Mouse (Mus musculus): ENCODE measurements around the gene Kcna2. TPM values are rescaled to one million over a fixed set of nuclear protein-coding genes. Genes with fewer than 3 reads are reported as not detected.

Kcna2 gene
- total and polyA plus RNA-seq, 3 experiments, result not detected

- in situ Hi-C loops (cut with MboI; ENCODE audit: low pct_ligation_motif_present, low pct_unique_long_range_greater_than_20kb, low sequenced_read_pairs) (no loop called here), dilution Hi-C loops (cut with MboI; ENCODE audit: extremely low pct_ligation_motif_present, extremely low pct_unique_long_range_greater_than_20kb, low sequenced_read_pairs) (no loop called here)
- no peak overlapping the region for H3K4me3 ChIP-seq (replicated peaks in 1 of 3; ENCODE audit: low read depth in 2 of 3, low read length in 2 of 3, poor library complexity in 1 of 3)
- peak; percentile 89 for DNase-seq (ENCODE audit: extremely low read depth)
- no peaks in the 10 kb centered on the region for H3K36me3 ChIP-seq (replicated peaks in 1 of 2; ENCODE audit: control insufficient read depth in 1 of 2, insufficient read depth in 1 of 2, low read length in 1 of 2)
- no peaks in the 10 kb centered on the region for H3K9me3 ChIP-seq (replicated peaks; ENCODE audit: low read length)
- TF ChIP-seq HCFC1 (IDR thresholded peaks at IDR 0.05; ENCODE audit: low read depth, low read length), result no peak
- no peak for TF ChIP-seq CTCF (conservative IDR thresholded peaks at IDR 0.05 in 1 of 2, IDR thresholded peaks at IDR 0.05 in 1 of 2; ENCODE audit: low read depth in 2 of 2, low read length in 2 of 2)
- TF ChIP-seq CHD2 (IDR thresholded peaks at IDR 0.05; ENCODE audit: low read length), result peak; percentile 45; the same call in 1 of the 2 replicates
- TF ChIP-seq MEF2A (IDR thresholded peaks at IDR 0.05; ENCODE audit: borderline replicate concordance, low read depth, low read length), result peak; percentile 68
- TF ChIP-seq ZC3H11A (IDR thresholded peaks at IDR 0.05; ENCODE audit: low read depth, low read length), result no peak
- TF ChIP-seq MXI1 (IDR thresholded peaks at IDR 0.05; ENCODE audit: low read depth, low read length), result peak; percentile 46; the same call in 1 of the 2 replicates
- TF ChIP-seq MAFK (IDR thresholded peaks at IDR 0.05; ENCODE audit: insufficient replicate concordance, low read length), result no peak; the same call in 1 of the 2 replicates
- 0 out of 2 replicates have a peak, but pooled peaks have one; percentile 13 for TF ChIP-seq RCOR1 (conservative IDR thresholded peaks at IDR 0.05; ENCODE audit: low read depth, low read length)
- no peak for TF ChIP-seq NRF1 (IDR thresholded peaks at IDR 0.05; ENCODE audit: low read depth, low read length)
- no peak; the same call in 1 of the 2 replicates for TF ChIP-seq RAD21 (IDR thresholded peaks at IDR 0.05; ENCODE audit: low read depth, low read length)
- TF ChIP-seq POLR2A (IDR thresholded peaks at IDR 0.05; ENCODE audit: low read depth, low read length), result peak; percentile 27; the same call in 1 of the 2 replicates
- no peak for TF ChIP-seq ZKSCAN1 (IDR thresholded peaks at IDR 0.05; ENCODE audit: borderline replicate concordance, low read depth, low read length)
- TF ChIP-seq USF1 (IDR thresholded peaks at IDR 0.05; ENCODE audit: low read depth, low read length), result no peak
- TF ChIP-seq EP300 (IDR thresholded peaks at IDR 0.05; ENCODE audit: low read length), result peak; percentile 90
- no peak for TF ChIP-seq KAT2A (IDR thresholded peaks at IDR 0.05; ENCODE audit: insufficient replicate concordance, low read length)
- no peak for TF ChIP-seq ZMIZ1 (IDR thresholded peaks at IDR 0.05; ENCODE audit: low read depth, low read length)
- TF ChIP-seq GABPA (IDR thresholded peaks at IDR 0.05; ENCODE audit: insufficient replicate concordance, low read depth, low read length), result no peak
- peak; percentile 87 for TF ChIP-seq ETS1 (conservative IDR thresholded peaks at IDR 0.05; ENCODE audit: low read depth, low read length)
- TF ChIP-seq SMC3 (IDR thresholded peaks at IDR 0.05; ENCODE audit: low read depth, low read length), result no peak
- no peak; the same call in 1 of the 2 replicates for TF ChIP-seq MAX (IDR thresholded peaks at IDR 0.05; ENCODE audit: low read length)
- peak; percentile 98 for TF ChIP-seq TCF12 (IDR thresholded peaks at IDR 0.05; ENCODE audit: low read depth, low read length)
- peak; percentile 77; the same call in 1 of the 2 replicates for TF ChIP-seq CHD1 (IDR thresholded peaks at IDR 0.05; ENCODE audit: low read depth, low read length)
- no peak for TF ChIP-seq POLR2AphosphoS2 (IDR thresholded peaks at IDR 0.05; ENCODE audit: low read depth, low read length)
- no peak; the same call in 1 of the 2 replicates for TF ChIP-seq BHLHE40 (IDR thresholded peaks at IDR 0.05; ENCODE audit: low read depth, low read length)
- TF ChIP-seq MAZ (IDR thresholded peaks at IDR 0.05; ENCODE audit: low read depth, low read length), result no peak
- TF ChIP-seq JUND (conservative IDR thresholded peaks at IDR 0.05; ENCODE audit: low read depth, low read length), result no peak; the same call in 1 of the 2 replicates
- no peak for TF ChIP-seq NELFE (IDR thresholded peaks at IDR 0.05; ENCODE audit: low read depth, low read length)
- no peak for TF ChIP-seq MYC (IDR thresholded peaks at IDR 0.05; ENCODE audit: low read depth, low read length)
- TF ChIP-seq IRF4 (IDR thresholded peaks at IDR 0.05; ENCODE audit: low read depth, low read length), result peak; percentile 92
- peak; percentile 50; the same call in 1 of the 2 replicates for TF ChIP-seq UBTF (IDR thresholded peaks at IDR 0.05; ENCODE audit: low read depth, low read length)
- peak; percentile 67 for TF ChIP-seq TBP (conservative IDR thresholded peaks at IDR 0.05; ENCODE audit: low read depth, low read length)
- TF ChIP-seq ZNF384 (IDR thresholded peaks at IDR 0.05; ENCODE audit: low read depth, low read length), result peak; percentile 11; the same call in 1 of the 2 replicates
- no peak for TF ChIP-seq PAX5 (IDR thresholded peaks at IDR 0.05; ENCODE audit: low read length)
- TF ChIP-seq SIN3A (IDR thresholded peaks at IDR 0.05; ENCODE audit: low read length), result no peak
- TF ChIP-seq ELF1 (IDR thresholded peaks at IDR 0.05; ENCODE audit: low read depth, low read length), result no peak
- no peak for TF ChIP-seq E2F4 (IDR thresholded peaks at IDR 0.05; ENCODE audit: insufficient replicate concordance, low read depth, low read length)
- TF ChIP-seq JUN (IDR thresholded peaks at IDR 0.05; ENCODE audit: insufficient read depth, low read depth, low read length), result peak; percentile 33; the same call in 1 of the 2 replicates
- TF ChIP-seq USF2 (conservative IDR thresholded peaks at IDR 0.05; ENCODE audit: low read depth, low read length), result no peak
- no peaks in the 10 kb centered on the region for H3K27me3 ChIP-seq (replicated peaks)
- H3K27ac ChIP-seq (ENCODE audit: insufficient read depth, low read depth), result peak overlapping the region; percentile 94
- no peaks in the 10 kb centered on the region for H3K79me2 ChIP-seq (replicated peaks; ENCODE audit: control insufficient read depth, extremely low read depth, insufficient read depth, poor library complexity, severe bottlenecking)
- H3K4me2 ChIP-seq (ENCODE audit: insufficient read depth, low read depth, poor library complexity, severe bottlenecking), result peak overlapping the region; percentile 81; the same call in 1 of the 2 replicates
- peak overlapping the region; percentile 32 for H3K9ac ChIP-seq (ENCODE audit: insufficient read depth, low read depth)
- peaks cover 36 to 58% of the 10 kb centered on the region in 2 experiments for H3K4me1 ChIP-seq (ENCODE audit: control insufficient read depth in 1 of 2, insufficient read depth in 2 of 2)
Measured at GRCm38 (mm10) chr3:107076658-107077057, 24.3 kb upstream of the Kcna2 start.

Measured in CH12.LX (cell line).